ENCODE assay signal across 8 mouse cellular contexts in the genomic region with DNA sequence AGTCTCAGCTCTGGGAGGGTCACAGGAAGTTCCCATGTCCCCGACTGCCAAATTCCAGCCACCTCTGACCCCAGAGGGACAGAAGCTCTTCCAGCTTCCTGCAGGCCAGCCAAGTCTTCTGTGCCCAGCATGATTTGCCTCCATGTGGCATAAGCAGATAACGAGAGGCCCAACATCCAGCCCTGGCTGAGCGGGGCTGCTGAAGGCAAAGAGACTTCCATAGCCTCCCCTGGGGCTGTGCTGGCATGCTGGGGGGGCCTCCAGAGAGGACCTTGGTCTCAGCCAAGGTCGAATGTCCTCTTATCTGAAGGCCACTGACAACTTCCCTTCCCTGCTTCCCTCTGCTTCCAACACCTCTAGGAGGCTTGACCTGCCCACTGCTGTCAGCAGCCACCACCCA. TPM values are rescaled to one million over a fixed set of nuclear protein-coding genes. Genes with fewer than 3 reads are reported as not detected.
DNase-seq lines count a peak whose midpoint lies in the region; ATAC-seq lines count a peak whose summit lies in the region.

No protein-coding gene starts in this region.

- H3K9me3 ChIP-seq in heart, embryonic 11.5 days (replicated peaks; ENCODE audit: control insufficient read depth, low read length): no peaks in the 10 kb centered on the region
- H3K9me3 ChIP-seq in hindbrain, embryonic 16.5 days (ENCODE audit: control insufficient read depth, low read length): no peaks in the 10 kb centered on the region

- peaks cover 33% of the 10 kb centered on the region for H3K4me1 ChIP-seq in heart, embryonic 11.5 days (ENCODE audit: control insufficient read depth, insufficient read depth, low read length)
- no peaks in the 10 kb centered on the region for H3K4me1 ChIP-seq in hindbrain, embryonic 16.5 days (ENCODE audit: control insufficient read depth, insufficient read depth, low read depth, low read length)

- peak overlapping the region; percentile 29 for H3K4me3 ChIP-seq in heart, embryonic 11.5 days (ENCODE audit: low read depth, low read length)
- no peak overlapping the region for H3K4me3 ChIP-seq in hindbrain, embryonic 16.5 days (ENCODE audit: low read length)

- H3K9ac ChIP-seq in heart, embryonic 11.5 days (ENCODE audit: low read depth, low read length): peak overlapping the region; percentile 69
- no peak overlapping the region for H3K9ac ChIP-seq in hindbrain, embryonic 16.5 days (ENCODE audit: low read depth, low read length)

- H3K27ac ChIP-seq in heart, embryonic 11.5 days (ENCODE audit: low read depth, low read length): peak overlapping the region; percentile 87
- H3K27ac ChIP-seq in hindbrain, embryonic 16.5 days (ENCODE audit: low read depth, low read length): no peak overlapping the region

- DNase-seq in ovary, adult 18-20 months (ENCODE audit: low spot score): peak; percentile 53
- no peak for DNase-seq in ovary, postnatal 14 days (ENCODE audit: low spot score)
- peak; percentile 76 for DNase-seq in kidney, postnatal 10 days
- DNase-seq in lung, postnatal 25 days (ENCODE audit: low spot score): peak; percentile 67
- no peak for DNase-seq in layer of hippocampus, adult 8-10 months (ENCODE audit: low spot score in 2 of 2)
- no peak for DNase-seq in frontal cortex, postnatal 36 days (ENCODE audit: low spot score in 2 of 2)

- H3K4me2 ChIP-seq in heart, embryonic 11.5 days: peak overlapping the region; percentile 60
- H3K4me2 ChIP-seq in hindbrain, embryonic 16.5 days (ENCODE audit: low read length): no peak overlapping the region

- no peaks in the 10 kb centered on the region for H3K27me3 ChIP-seq in heart, embryonic 11.5 days (ENCODE audit: control insufficient read depth, insufficient read depth, low read length)
- no peaks in the 10 kb centered on the region for H3K27me3 ChIP-seq in hindbrain, embryonic 16.5 days (replicated peaks; ENCODE audit: control insufficient read depth, insufficient read depth, low read length)

- no peaks in the 10 kb centered on the region for H3K36me3 ChIP-seq in heart, embryonic 11.5 days (ENCODE audit: control insufficient read depth, insufficient read depth, low read length)
- no peaks in the 10 kb centered on the region for H3K36me3 ChIP-seq in hindbrain, embryonic 16.5 days (ENCODE audit: control insufficient read depth, insufficient read depth, low read length)

- peak; percentile 59 for ATAC-seq in heart, embryonic 11.5 days (replicated peaks; ENCODE audit: insufficient number of reproducible peaks, low FRiP score, low TSS enrichment)
- ATAC-seq in hindbrain, embryonic 16.5 days: no peak

- 1% methylated on average over 4 of the region's 4 CpGs for WGBS in heart, embryonic 11.5 days (ENCODE audit: insufficient replicate concordance)
- 53% methylated on average over 4 of the region's 4 CpGs for WGBS in hindbrain, embryonic 16.5 days

RNA-seq across cellular contexts. Expression of a gene that starts 6.8 kb away (rescaled TPM):
- 32.3 and 33.3 TPM in 2 replicates for polyA plus RNA-seq in heart, embryonic 11.5 days (2014; fragmentation: Nextera tagmentation; extraction: Ambion mirVana)
- total RNA-seq in layer of hippocampus, adult 8-10 months (2022): under 1 TPM in 3 of 4 experiments, not detected in 1; 0.41 to 0.49 (median 0.43) TPM
- not detected in 2 replicates for polyA plus RNA-seq in hindbrain, embryonic 16.5 days (2015; fragmentation: Nextera tagmentation; extraction: Ambion mirVana)

RNA-seq across cellular contexts. Expression of a gene that starts 39.7 kb away (rescaled TPM):
- polyA plus RNA-seq in heart, embryonic 11.5 days (2014; fragmentation: Nextera tagmentation; extraction: Ambion mirVana): 5.3 and 5.4 TPM in 2 replicates
- total RNA-seq in layer of hippocampus, adult 8-10 months (2022): 10 to 100 TPM in 3 of 4 experiments, 1 to 10 TPM in 1; 9.9 to 35.1 (median 22.1) TPM
- 20.0 and 23.1 TPM in 2 replicates for polyA plus RNA-seq in hindbrain, embryonic 16.5 days (2015; fragmentation: Nextera tagmentation; extraction: Ambion mirVana)

Comparison
In these comparisons a context has a peak if more than half of its experiments do, and no peak if none do; other contexts are left out.
1. DNase-seq: peak in ovary, adult 18-20 months (single experiment), kidney, postnatal 10 days (single experiment) and lung, postnatal 25 days (single experiment); none in ovary, postnatal 14 days (single experiment), layer of hippocampus, adult 8-10 months (0 of 2) and frontal cortex, postnatal 36 days (0 of 2).
2. RNA of a gene that starts 6.8 kb away (polyA plus RNA-seq): 32.3 to 33.3 TPM in heart, embryonic 11.5 days; not detected in hindbrain, embryonic 16.5 days; every median in the first group is over 10 times any median in the second.